Mouse (Mus musculus) midbrain, embryonic 14.5 days (tissue): ENCODE data around the gene Rmnd5a. TPM values are rescaled to one million over a fixed set of nuclear protein-coding genes. Genes with fewer than 3 reads are reported as not detected.

Source experiments
- ATAC-seq: fragments of 200-750 bp; cut with Nextera tagmentation; 2 replicates; pipeline ENCODE4 v1.8.0; 2017; ENCODE audit warnings: moderate number of reproducible peaks, moderate library complexity; ENCODE audit not compliant: low FRiP score, low TSS enrichment
- DNase-seq: peaks from one replicate; pipeline ENCODE4 v3.0.0-alpha.2; 2015
- H3K27ac ChIP-seq: fragments of 300-500 bp; sonication (generic); replicated peaks from 2 replicates; pipeline ENCODE4 v1.5.1; 2014; ENCODE audit warnings: mild to moderate bottlenecking, low read depth, low read length, moderate library complexity
- H3K27me3 ChIP-seq: fragments of 300-500 bp; sonication (generic); 2 replicates; pipeline ENCODE4 v1.6.1; 2014; ENCODE audit warnings: low read length, control low read depth, mixed read lengths; ENCODE audit not compliant: control insufficient read depth, insufficient read depth
- H3K36me3 ChIP-seq: fragments of 300-500 bp; sonication (generic); 2 replicates; pipeline ENCODE4 v1.6.1; 2014; ENCODE audit warnings: low read length, control low read depth; ENCODE audit not compliant: control insufficient read depth, insufficient read depth
- H3K4me1 ChIP-seq: fragments of 300-500 bp; sonication (generic); 2 replicates; pipeline ENCODE4 v1.6.1; 2014; ENCODE audit warnings: mild to moderate bottlenecking, antibody characterized with exemption, low read length, control low read depth; ENCODE audit not compliant: control insufficient read depth, insufficient read depth
- H3K4me2 ChIP-seq: fragments of 300-500 bp; sonication (generic); 2 replicates; pipeline ENCODE4 v1.6.1; 2014; ENCODE audit warnings: mild to moderate bottlenecking, low read length, moderate library complexity
- H3K4me3 ChIP-seq: fragments of 300-500 bp; sonication (generic); replicated peaks from 2 replicates; pipeline ENCODE4 v1.5.1; 2014; ENCODE audit warnings: low read depth, low read length
- H3K9ac ChIP-seq: fragments of 300-500 bp; sonication (generic); replicated peaks from 2 replicates; pipeline ENCODE4 v1.6.1; 2014; ENCODE audit warnings: mild to moderate bottlenecking, low read length, moderate library complexity
- H3K9me3 ChIP-seq: fragments of 300-500 bp; sonication (generic); 2 replicates; pipeline ENCODE4 v1.6.1; 2016; ENCODE audit warnings: low read length, control low read depth, mixed read lengths; ENCODE audit not compliant: control insufficient read depth
- WGBS: fragments of 180-500 bp; shearing (Covaris S2); extraction: QIAGEN DNeasy Blood & Tissue Kit; methylation state at CpG from one replicate; pipeline ENCODE4 v1.1.7; 2014; 5-methylcytosine and 5-hydroxymethylcytosine counted together
- polyA plus RNA-seq: library from polyadenylated mRNA; unstranded; fragments of >200 nt; fragmentation: Nextera tagmentation; extraction: Ambion mirVana; gene quantifications from 2 replicates; pipeline ENCODE4 v1.2.1, GENCODE M21; 2014

Gene Rmnd5a
- polyA plus RNA-seq, 1 experiment from 2014 or later = 5.5 TPM

GRCm38 (mm10) chr6:71338941-71339340, 101.5 kb downstream of the Rmnd5a start:
- H3K4me3 ChIP-seq = no peak overlapping the region
- no peak overlapping the region for H3K27ac ChIP-seq
- no peak overlapping the region for H3K9ac ChIP-seq
- ATAC-seq (no peak), DNase-seq (no peak)
- no peaks in the 10 kb centered on the region for H3K9me3 ChIP-seq
- H3K4me1 ChIP-seq = no peaks in the 10 kb centered on the region
- 86% methylated on average over 3 of the region's 3 CpGs for WGBS
- no peak overlapping the region for H3K4me2 ChIP-seq
- no peaks in the 10 kb centered on the region for H3K27me3 ChIP-seq
- no peaks in the 10 kb centered on the region for H3K36me3 ChIP-seq

Other genes with a start within 250 kb of the Rmnd5a start
- gene Fabp1, start 240.8 kb downstream of the Rmnd5a start, polyA plus RNA-seq = not detected in 2 replicates
- gene Krcc1, start 169.0 kb downstream of the Rmnd5a start, polyA plus RNA-seq = 17.0 and 19.0 TPM in 2 replicates
- gene Smyd1, start 118.4 kb downstream of the Rmnd5a start, polyA plus RNA-seq = 0.18 and 0.23 TPM in 2 replicates
- gene Cd8b1, start 117.8 kb downstream of the Rmnd5a start, polyA plus RNA-seq = not detected in 2 replicates
- gene Cd8a, start 67.2 kb downstream of the Rmnd5a start, polyA plus RNA-seq = not detected in 2 replicates
- 24.5 and 34.5 TPM in 2 replicates for gene Rnf103, start 53.3 kb upstream of the Rmnd5a start, polyA plus RNA-seq
- gene Chmp3, start 103.2 kb upstream of the Rmnd5a start, polyA plus RNA-seq = 43.0 and 57.8 TPM in 2 replicates
- gene Kdm3a, start 192.4 kb upstream of the Rmnd5a start, polyA plus RNA-seq = 30.7 and 43.7 TPM in 2 replicates